Mouse (Mus musculus) splenic B cell, adult 2 months (primary cell): ENCODE measurements around the gene Kcnk13.
"Not testable (repeated sequence)": the region's sequence is repeated elsewhere in the genome, so short reads cannot be mapped to it uniquely, and the experiment has no call there.

Source experiments
- DNase-seq: peaks from one replicate; pipeline ENCODE4 v3.0.0-alpha.2; 2011; ENCODE audit warnings: low read depth, low spot score
- H3K27me3 ChIP-seq: 2 replicates; pipeline ENCODE4 v1.6.1; 2012; ENCODE audit warnings: mild to moderate bottlenecking, low read length, moderate library complexity, mixed read lengths; ENCODE audit not compliant: control insufficient read depth, poor library complexity, insufficient read depth, severe bottlenecking
- H3K36me3 ChIP-seq: 2 replicates; pipeline ENCODE4 v1.6.1; 2012; ENCODE audit warnings: mild to moderate bottlenecking, low read length, moderate library complexity, mixed read lengths; ENCODE audit not compliant: control insufficient read depth, poor library complexity, insufficient read depth, severe bottlenecking

Kcnk13 gene

DNA sequence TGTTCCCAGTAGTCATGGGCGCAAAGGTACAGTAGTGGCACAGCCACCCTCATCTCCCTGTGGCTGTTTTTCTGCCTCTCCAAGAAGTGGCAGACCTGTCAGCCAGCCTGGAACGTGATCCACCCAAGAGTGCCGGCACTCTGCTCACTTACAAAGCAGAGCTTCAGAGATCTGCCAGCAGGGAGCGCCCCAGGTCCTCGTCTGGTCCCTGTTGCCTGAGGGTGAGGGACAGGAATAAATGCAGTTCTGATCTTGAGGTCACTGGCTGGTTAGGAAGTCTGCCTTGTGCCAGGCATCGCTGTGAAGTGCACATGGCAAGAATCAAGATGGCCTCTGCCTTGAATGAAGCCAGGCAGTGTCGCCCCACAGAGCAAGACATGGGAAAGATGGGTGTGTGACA lies 11.4 kb upstream of the Kcnk13 start:
- H3K36me3 ChIP-seq = no peaks in the 10 kb centered on the region
- peak; percentile 70 for DNase-seq
- H3K27me3 ChIP-seq = no peaks in the 10 kb centered on the region

GRCm38 (mm10) chr12:99956411-99956810 lies 7.9 kb upstream of the Kcnk13 start:
- peak; percentile 68 for DNase-seq
- no peaks in the 10 kb centered on the region for H3K27me3 ChIP-seq
- no peaks in the 10 kb centered on the region for H3K36me3 ChIP-seq

DNA sequence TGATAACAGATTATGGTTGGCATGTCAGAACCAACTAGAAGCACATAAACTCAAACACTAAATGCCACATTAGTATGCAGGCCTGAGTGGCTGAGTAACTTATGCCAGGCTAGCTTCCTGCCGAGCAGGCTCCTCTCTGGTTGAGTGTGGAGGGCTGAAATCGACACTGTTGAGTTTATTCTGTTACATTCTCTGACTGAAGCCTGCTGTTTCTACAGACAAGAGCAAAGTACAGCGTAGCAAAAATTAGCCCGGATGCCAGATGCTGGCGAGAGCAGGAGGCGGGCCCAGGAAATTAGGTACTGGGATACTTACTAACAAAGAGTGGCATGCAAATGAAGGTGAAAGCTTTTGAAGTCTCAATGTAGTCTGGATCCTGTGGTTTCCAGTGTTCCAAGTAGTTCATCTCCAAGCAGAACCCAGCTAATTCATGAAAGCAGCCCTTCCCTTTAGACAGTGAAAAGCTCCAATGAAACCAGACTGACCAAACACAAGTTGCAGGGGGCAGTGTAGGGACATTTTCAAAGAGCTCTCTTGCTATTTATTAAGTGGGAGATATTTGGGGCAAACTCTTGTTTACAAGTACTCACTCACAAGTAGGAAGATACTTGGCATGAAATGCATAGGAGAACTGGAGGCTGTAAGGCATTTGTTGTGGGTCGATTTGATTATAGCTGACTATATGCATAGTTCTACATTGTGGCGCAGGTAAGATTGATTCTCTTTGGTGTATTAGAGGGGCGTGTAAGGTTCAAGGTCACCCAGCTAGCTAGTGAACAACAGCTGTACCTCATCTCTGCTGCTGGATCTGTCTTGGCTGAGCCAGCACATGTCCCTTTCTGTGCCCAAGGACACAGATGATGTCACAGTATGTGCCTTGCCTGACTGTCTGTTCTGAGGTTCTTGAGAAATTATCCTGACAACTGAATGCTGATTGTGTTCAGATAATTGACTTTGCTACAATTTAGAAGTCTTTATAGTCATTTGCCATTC lies 5.9 kb upstream of the Kcnk13 start:
- no peaks in the 10 kb centered on the region for H3K27me3 ChIP-seq
- no peak for DNase-seq
- no peaks in the 10 kb centered on the region for H3K36me3 ChIP-seq

GRCm38 (mm10) chr12:99959291-99959690 lies 5.0 kb upstream of the Kcnk13 start:
- no peaks in the 10 kb centered on the region for H3K27me3 ChIP-seq
- no peaks in the 10 kb centered on the region for H3K36me3 ChIP-seq
- DNase-seq = no peak

GRCm38 (mm10) chr12:99959930-99960329 lies 4.4 kb upstream of the Kcnk13 start:
- Histone ChIP-seq H3K27me3 (no peaks in the 10 kb centered on the region), H3K36me3 (no peaks in the 10 kb centered on the region)
- DNase-seq = no peak

DNA sequence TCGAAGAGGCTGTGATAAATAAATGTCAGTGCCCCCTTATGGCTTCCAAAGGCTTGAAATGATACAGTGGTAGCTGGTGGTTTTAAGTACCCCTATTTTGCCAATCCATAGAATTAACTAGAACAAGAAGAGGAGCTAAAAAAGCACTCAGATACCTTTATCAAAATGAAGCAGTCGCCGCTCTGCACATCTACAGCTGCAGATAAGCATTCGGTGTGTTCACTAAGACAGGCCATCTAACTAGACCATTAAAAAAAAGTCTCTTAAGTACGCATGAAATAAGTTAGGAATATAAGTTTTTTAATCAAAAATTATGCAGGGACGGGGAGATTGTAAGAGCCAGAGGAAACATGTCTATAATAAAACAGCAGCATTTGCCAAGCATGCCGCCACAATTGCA lies 3.6 kb upstream of the Kcnk13 start:
- Histone ChIP-seq H3K36me3 (no peaks in the 10 kb centered on the region), H3K27me3 (no peaks in the 10 kb centered on the region)
- DNase-seq = no peak

DNA sequence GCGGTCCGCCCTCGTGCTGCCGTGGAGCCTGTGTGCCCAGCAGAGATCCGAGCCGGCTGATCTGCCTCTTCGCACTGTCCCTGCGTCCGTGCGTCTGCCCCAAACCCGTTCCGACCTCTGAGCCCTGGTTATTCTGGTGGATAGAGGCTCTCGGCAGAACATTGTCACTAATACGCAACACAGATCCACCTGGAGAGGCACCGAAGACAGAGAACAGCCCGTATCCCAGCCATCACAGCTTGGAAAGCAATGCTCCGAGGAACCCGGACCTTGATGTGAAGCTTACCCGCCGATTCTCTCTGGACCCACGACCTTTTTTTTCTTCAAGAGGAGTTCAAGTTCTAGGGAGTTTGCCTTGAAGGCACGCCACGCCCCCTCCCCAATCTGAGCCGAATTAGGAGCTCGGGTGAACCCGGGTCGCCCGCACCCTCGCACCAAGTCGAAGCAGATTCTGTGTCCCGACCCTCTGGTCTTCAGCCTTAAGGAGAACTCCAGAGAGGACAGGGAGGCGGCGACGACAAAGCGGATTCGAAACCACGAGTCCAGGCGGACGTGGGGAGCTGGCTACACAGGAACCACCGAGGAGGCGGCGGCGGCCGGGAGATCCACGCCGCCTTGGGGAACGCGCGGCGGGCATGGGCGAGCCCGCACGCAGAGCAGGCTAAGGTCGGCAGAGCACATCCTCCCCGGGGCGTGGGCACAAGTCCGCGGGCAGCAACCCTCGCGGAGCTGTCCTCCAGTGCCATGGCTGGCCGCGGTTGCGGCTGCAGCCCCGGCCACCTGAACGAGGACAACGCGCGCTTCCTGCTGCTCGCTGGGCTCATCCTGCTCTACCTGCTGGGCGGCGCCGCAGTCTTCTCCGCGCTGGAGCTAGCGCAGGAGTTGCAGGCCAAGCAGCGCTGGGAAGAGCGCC lies 1.2 kb downstream of the Kcnk13 start:
- no peaks in the 10 kb centered on the region for H3K27me3 ChIP-seq
- H3K36me3 ChIP-seq = no peaks in the 10 kb centered on the region
- peak; percentile 41 for DNase-seq

GRCm38 (mm10) chr12:99966116-99966770 lies 1.9 kb downstream of the Kcnk13 start:
- Histone ChIP-seq H3K27me3 (no peaks in the 10 kb centered on the region), H3K36me3 (no peaks in the 10 kb centered on the region)
- DNase-seq = no peak

DNA sequence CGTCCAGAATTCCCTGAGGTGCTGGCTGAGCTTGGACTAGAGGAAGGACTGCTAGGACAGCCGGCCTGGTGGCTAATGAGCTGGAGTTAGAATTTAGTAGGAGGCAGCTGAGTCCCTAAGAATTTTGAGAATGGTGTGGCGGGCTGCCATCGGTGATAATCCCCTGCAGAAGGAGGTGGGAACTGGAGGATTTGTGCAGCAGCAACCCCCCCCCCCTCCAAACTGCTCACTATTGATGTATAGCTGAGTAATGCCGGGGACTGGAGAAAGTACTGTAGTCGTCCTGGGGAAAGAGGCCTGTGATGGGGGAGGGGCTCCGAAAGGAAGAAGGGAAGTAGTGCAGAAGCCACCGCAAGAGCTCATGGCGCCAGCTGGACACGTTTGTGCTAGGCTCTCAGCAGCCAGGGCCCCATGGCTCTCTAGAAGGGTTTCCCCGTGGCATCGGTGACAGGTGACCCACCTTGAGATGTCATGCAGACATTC lies 2.6 kb downstream of the Kcnk13 start:
- no peaks in the 10 kb centered on the region for H3K27me3 ChIP-seq
- DNase-seq = peak; percentile 28
- H3K36me3 ChIP-seq = no peaks in the 10 kb centered on the region

GRCm38 (mm10) chr12:99969906-99970305 lies 5.6 kb downstream of the Kcnk13 start:
- no peak for DNase-seq
- Histone ChIP-seq H3K36me3 (0 out of 2 replicates have a peak, but pooled peaks cover 2% of the 10 kb centered on the region), H3K27me3 (no peaks in the 10 kb centered on the region; the same call in 1 of the 2 replicates)

GRCm38 (mm10) chr12:99971205-99971894 lies 7.1 kb downstream of the Kcnk13 start:
- not testable (repeated sequence) for H3K27me3 ChIP-seq, H3K36me3 ChIP-seq
- peak; percentile 44 for DNase-seq

DNA sequence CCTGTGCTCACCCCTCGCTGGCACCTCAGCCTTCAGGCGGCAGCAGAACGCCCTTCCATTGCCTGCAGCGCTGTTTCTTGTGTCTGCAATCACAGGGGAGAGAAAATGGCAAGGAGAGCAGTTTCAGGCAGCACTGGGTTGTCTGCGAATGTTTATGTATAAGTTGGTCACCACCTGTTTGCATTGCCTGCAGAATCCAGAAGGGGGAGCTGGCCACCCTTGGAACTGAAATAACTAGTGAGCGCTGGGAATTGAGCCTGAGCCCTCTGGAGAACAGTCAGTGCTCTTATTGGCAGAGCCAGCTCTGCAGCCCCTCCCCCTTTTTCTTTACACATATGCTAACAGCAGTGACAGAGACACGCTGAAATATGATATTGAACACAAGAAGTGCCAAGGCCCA lies 8.5 kb downstream of the Kcnk13 start:
- no peak for DNase-seq
- Histone ChIP-seq H3K36me3 (0 out of 2 replicates have a peak, but pooled peaks cover 2% of the 10 kb centered on the region), H3K27me3 (no peaks in the 10 kb centered on the region; the same call in 1 of the 2 replicates)

DNA sequence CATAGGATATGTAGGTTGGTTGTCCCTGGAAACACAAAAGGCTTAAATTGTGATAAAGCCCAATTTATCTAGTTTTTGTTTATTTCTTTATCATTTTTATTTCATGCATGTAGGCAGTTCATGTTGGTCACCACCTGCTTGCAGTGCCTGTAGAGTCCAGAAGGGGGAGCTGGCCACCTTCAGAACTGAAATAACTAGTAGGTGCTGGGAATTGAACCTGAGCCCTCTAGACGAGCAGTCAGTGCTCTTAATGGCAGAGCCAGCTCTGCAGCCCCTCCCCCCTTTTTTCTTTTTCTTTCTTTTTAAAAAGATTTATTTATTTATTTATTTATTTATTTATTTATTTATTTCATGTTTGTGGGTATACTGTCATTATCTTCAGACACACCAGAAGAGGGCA lies 9.4 kb downstream of the Kcnk13 start:
- peak; percentile 73 for DNase-seq
- Histone ChIP-seq H3K27me3 (no peaks in the 10 kb centered on the region; the same call in 1 of the 2 replicates), H3K36me3 (0 out of 2 replicates have a peak, but pooled peaks cover 2% of the 10 kb centered on the region)

- Histone ChIP-seq H3K36me3 (0 out of 2 replicates have a peak, but pooled peaks cover 2% of the 10 kb centered on the region), H3K27me3 (no peaks in the 10 kb centered on the region)
- DNase-seq = peak; percentile 60
These were observed 15.2 kb downstream of the Kcnk13 start for GRCm38 (mm10) chr12:99979541-99979940.
